Mouse (Mus musculus) frontal cortex, adult (tissue): Measurements from ENCODE around the gene Naip1.
A peak's percentile ranks its signal among the peaks of the same experiment; 100 is the strongest.
"Not testable (repeated sequence)": the region's sequence is repeated elsewhere in the genome, so short reads cannot be mapped to it uniquely, and the experiment has no call there.

Experiments used
- ATAC-seq: cut with Nextera tagmentation; 2 replicates; pipeline ENCODE4 v1.9.2; 2017; ENCODE audit warnings: mild to moderate bottlenecking, moderate library complexity, mixed read lengths; ENCODE audit not compliant: low TSS enrichment

The Naip1 gene

DNA sequence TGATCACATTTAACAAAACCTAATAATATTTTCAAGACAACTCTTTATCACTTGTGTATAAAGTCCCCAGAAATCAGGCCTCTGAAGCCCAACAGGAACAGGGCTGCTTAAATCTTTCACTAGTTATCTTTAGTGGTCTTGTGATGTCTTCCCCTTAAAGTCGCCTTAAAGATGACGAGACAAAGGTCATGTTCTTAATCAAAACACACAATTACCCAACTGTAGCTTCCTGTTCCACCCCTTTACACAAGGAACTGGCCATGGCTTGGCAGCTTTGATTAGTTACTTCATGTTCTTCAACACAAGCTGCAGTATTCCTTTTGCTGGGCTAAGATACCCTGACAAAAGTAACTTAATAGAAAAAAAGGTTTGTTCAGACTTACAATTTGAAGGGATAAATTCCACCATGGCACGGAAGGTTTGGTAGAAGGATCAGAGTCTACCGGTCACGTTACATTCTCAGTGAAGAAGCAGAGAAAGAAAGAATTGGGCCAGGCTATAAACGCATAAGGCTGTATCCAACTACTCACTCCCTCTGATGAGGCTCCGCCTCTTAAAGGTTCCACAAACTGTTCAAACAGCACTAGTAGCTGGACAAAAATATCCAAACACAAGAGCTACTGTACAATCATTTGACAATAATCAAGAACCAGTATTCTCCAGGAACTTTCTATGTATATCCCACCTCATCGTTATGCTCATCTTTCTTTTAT is at the start of gene Naip1:
Naip1 (minus strand) TSS at position 455 of the 713 bp plus-strand sequence.
- ATAC-seq: not testable (repeated sequence)

- not testable (repeated sequence) for ATAC-seq
Observed at GRCm38 (mm10) chr13:100499625-100500024, 47.0 kb upstream of the Naip1 start.

- no peak for ATAC-seq
Observed at GRCm38 (mm10) chr13:100495337-100495736, 42.7 kb upstream of the Naip1 start.

- not testable (repeated sequence) for ATAC-seq
Observed at GRCm38 (mm10) chr13:100494370-100494769, 41.7 kb upstream of the Naip1 start.

- ATAC-seq: no peak
Observed at GRCm38 (mm10) chr13:100493313-100493712, 40.6 kb upstream of the Naip1 start.

DNA sequence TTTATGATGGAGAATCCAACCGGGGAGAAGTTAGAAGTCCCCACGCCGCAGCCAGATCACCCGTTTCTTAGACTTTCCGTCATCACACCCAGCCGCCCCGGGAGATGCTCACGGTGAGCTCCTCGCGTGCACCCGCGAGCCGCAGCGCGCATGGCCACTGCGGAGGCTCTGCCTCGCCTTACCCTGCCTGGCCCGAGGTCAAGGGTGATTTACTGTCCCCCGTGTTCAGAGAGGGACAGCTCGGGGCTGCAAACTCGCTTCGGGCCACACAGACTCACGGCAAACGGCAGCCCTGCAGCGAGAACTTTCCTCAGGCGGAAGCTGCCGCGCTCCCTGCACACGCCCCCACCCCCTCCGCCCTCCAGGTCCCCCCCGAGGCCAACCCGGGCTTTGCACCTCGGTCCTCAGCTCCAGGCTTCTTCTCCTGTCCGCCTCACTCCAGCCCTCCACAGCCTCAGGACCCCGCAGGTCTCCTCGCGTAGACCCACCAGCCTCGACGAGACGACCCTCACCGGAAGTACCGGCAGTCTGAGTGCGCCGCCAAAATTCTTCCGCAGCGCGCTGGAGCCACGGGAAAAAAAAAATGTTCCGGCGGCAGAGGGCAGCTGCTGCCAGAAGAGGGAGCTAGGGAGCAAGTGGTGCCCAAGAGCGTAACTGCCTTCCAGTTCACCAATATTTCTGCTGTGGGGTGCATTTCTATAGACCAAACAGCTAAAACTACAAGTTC is 39.6 kb upstream of the Naip1 start, which contains the start of gene Gtf2h2:
Gtf2h2 (minus strand) TSS at position 519 of the 727 bp plus-strand sequence.
- peak; percentile 88 for ATAC-seq

GRCm38 (mm10) chr13:100491623-100492022 is 39.0 kb upstream of the Naip1 start:
- no peak for ATAC-seq

DNA sequence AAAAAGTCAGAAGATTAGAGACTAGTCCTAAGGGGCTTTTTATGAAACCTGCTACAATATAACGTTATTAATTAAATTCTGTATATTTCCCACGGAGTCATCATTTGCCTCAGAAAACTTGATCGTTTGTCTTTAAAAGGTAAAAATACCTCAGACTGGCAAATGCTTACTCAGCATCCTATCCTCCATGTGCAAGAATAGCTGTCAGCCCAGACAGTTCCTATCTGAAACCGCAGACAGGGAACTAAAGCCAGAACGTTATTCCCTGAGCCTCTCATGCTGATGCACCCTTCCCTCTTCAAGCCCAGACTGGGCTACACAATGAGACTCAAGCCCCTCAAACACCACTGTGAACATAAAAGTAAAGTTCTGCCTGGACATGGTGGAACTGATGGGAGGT is 37.8 kb upstream of the Naip1 start:
- ATAC-seq: no peak

DNA sequence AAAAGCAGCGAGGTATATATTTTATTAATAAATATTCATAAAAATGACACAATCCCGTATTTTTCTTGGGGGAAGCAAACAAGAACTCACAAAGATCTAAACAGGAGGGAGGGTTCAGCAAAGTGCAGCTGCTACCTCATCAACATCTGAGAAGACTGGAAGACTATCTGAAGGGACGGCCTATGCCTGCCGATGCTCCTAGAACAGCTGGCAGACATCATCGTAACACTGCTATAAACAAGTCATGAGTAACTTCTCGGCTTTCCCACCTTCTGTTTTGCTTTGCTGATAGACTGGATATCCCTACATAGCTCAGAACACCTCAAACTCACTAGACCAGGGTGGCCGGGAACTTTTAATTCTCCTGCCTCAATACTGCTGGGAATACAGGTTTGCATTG is 30.9 kb upstream of the Naip1 start:
- no peak for ATAC-seq

DNA sequence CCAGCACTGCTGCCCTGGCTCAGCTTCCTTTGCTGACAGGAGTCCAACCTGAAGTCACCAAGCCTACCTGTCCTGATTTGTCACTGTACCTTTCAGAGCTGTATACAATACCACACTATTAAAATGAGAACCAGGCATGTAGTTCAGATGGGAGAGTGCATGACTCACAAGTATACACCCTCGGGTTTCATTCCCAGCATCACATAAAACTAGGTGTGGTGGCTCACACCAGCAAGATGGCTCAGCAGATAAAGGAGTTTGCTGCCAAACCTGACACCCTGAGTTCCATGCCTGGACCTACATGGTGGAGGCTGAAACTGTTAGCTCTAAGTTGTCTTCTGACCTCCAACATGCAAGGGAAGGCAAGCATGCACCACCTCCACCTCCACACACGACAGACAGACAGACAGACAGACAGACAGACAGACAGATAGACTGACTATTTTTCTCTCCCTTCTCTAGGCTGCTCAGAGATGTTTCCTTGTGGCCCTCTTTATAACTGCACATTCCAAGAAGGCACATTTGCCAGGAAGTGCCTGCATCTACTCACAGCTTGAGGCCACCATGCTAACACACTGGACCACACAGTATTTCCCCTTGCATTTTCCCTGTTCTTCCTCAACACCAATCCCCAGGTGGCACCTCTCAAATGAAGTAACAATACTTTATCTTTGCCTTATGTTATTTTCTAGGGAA is 11.0 kb upstream of the Naip1 start:
- no peak for ATAC-seq

DNA sequence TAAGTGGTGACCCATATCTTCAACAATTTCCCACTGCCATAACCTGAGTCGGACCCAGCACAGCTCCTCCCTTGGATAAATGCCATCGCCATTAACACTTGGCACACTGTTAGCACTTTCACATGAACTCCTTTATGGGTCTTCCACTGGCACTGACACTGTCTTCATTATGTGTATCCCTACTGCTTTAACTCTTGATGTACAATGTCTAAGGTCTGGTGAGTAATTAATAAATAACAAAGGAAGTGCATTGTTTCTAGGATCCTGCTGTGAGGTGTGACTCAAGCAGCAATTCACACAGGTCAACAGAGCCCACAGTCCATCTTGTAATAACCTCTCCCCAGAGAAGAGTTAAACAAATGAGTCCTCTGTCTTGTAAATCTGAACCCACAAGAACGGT is 8.7 kb upstream of the Naip1 start:
- ATAC-seq: no peak

DNA sequence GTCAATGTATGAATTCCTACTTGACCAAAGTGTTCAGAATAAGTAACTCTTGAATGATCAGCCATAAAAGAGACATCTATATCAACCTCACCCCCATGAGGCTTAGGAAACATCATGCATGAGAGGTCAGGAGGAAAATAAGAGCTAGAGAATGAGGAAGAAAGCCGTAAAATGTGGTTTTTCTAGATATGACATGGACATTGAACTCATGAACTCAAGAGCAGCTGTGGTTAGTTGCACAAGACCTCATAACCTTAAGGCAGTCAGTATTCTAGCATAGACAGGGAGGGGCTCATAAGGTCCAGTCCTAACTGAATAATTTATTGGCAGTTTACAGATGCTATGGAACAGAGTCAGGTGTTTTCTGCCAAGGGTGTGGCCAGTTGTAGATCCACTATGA is 3.2 kb downstream of the Naip1 start:
- no peak for ATAC-seq

- no peak for ATAC-seq
Observed at GRCm38 (mm10) chr13:100440116-100440515, 12.6 kb downstream of the Naip1 start.

DNA sequence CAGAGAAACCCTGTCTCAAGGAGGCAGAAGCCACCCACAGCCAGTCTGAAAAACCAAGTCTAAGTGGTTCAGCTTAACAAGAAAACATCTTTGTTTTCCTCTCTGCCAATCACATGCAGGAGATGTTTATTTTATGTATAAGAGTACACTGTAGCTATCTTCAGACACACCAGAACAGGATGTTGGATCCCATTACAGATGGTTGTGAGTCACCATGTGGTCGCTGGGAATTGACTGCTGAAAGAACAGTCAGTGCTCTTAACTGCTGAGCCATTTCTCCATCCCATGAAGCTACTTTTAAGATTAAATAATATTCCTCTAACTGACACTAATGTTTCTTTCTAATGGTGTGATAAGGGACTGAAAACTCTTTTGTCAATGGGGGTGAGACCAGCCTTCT is 14.0 kb downstream of the Naip1 start:
- ATAC-seq: no peak

DNA sequence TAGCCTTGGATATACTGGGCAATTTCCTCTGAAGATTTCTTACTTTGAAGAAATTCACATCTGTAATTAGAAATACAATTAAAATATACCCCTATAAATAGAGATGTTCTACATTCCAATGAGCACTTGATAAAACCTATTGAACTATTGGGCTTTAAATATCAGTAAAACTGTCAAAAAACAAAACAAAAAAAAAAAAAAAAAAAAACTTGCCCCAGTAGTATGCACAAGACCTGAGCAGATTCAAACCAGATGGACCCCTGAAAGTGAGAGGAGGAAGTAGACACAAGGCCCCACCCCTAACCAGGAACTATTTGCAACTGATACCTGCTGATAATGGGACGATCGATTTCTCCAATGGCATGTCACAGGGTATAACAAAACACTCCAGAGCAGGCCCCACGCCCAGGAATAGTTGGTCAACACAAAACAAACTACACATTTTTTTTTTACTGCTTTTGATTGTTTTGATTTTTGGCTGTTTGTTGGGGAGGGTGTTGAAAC is 15.3 kb downstream of the Naip1 start:
- ATAC-seq: no peak

DNA sequence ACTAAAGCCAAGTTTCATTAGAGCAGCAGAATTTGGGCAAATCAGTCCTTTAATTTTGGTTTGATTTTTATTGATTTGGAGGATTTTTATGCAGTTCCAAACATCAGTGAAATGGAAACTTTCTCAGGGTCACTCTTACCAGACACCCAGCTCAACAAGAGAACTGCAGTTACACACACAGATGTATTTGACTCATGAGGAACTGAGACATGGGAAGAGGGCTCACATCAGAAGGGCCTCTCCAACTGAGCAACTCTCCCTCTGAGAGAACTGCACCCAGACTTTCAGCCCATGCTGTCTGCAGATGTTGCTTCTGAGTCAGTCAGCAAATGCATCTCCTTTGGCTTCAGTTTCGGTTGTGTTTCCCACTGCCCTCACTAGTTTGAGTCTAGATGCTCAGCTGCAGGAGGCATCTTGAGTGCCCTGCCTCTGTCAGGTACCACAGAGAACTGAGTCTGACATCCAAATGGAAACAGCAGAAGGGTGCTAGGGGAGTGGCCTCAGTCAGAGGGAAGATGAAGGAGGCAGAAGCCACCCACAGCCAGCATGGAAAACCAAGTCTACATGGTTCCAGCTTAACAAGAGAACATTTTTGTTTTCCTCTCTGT is 16.0 kb downstream of the Naip1 start:
- ATAC-seq: not testable (repeated sequence)

- ATAC-seq: not testable (repeated sequence)
Observed at GRCm38 (mm10) chr13:100419958-100420357, 32.7 kb downstream of the Naip1 start.

GRCm38 (mm10) chr13:100414428-100414827 is 38.2 kb downstream of the Naip1 start:
- ATAC-seq: no peak

GRCm38 (mm10) chr13:100409825-100410224 is 42.8 kb downstream of the Naip1 start:
- no peak for ATAC-seq

DNA sequence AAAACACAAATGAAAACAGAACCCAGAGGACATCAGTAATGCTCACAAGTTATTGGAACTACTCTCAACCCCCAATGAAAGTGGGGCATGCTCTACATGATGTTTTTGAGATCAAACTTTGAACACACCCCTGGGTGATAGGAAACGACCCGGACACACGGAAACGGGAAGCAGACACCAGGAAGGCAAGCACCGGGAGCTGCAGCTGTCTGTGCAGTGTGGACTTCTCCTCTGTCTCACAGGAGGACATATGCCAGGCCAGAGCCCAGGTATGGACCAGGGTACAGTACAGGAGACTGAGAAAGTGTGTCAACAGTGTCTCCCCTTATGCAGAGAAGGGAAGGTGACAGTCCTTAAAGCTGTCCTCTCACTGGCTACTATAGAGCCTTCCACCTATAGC is 43.5 kb downstream of the Naip1 start:
- no peak for ATAC-seq

- no peak for ATAC-seq
Observed at GRCm38 (mm10) chr13:100408242-100408641, 44.4 kb downstream of the Naip1 start.
